Mouse (Mus musculus) thymus, adult 2 months (tissue): ENCODE results near the gene Fmc1. TPM values are rescaled to one million over a fixed set of nuclear protein-coding genes. Genes with fewer than 3 reads are reported as not detected.
"Not testable (repeated sequence)": the region's sequence is repeated elsewhere in the genome, so short reads cannot be mapped to it uniquely, and the experiment has no call there.

Experiments used
- DNase-seq: peaks from one replicate; pipeline ENCODE4 v3.0.0; 2021
- H3K27ac ChIP-seq: fragments of 200-500 bp; 2 replicates; pipeline ENCODE4 v1.5.1; 2012; ENCODE audit warnings: low read length, control low read depth; ENCODE audit not compliant: control insufficient read depth, insufficient read depth
- H3K27me3 ChIP-seq: fragments of 200-500 bp; 2 replicates; pipeline ENCODE4 v1.6.1; 2012; ENCODE audit warnings: mild to moderate bottlenecking, low read length, moderate library complexity, mixed read lengths; ENCODE audit not compliant: control insufficient read depth, insufficient read depth
- H3K36me3 ChIP-seq: fragments of 200-500 bp; 2 replicates; pipeline ENCODE4 v1.6.1; 2012; ENCODE audit warnings: mild to moderate bottlenecking, low read length, moderate library complexity; ENCODE audit not compliant: control insufficient read depth, insufficient read depth
- H3K4me1 ChIP-seq: fragments of 200-500 bp; replicated peaks from 2 replicates; pipeline ENCODE4 v1.6.1; 2012; ENCODE audit warnings: low read length; ENCODE audit not compliant: control insufficient read depth, insufficient read depth
- H3K4me3 ChIP-seq: fragments of 200-500 bp; 2 replicates; pipeline ENCODE4 v1.5.1; 2012; ENCODE audit warnings: mild to moderate bottlenecking, low read length, control low read depth, moderate library complexity; ENCODE audit not compliant: control insufficient read depth, insufficient read depth
- CTCF ChIP-seq: fragments of 200-500 bp; IDR thresholded peaks from 2 replicates; pipeline ENCODE4 v1.5.1; 2012; ENCODE audit warnings: mild to moderate bottlenecking, control low read depth, low read length, moderate library complexity, borderline replicate concordance; ENCODE audit not compliant: control insufficient read depth, poor library complexity, insufficient read depth; ENCODE audit errors: extremely low read depth
- POLR2A ChIP-seq: fragments of 200-500 bp; IDR thresholded peaks from 2 replicates; pipeline ENCODE4 v1.6.1; 2012; ENCODE audit warnings: mild to moderate bottlenecking, low read length, control low read depth, moderate library complexity; ENCODE audit not compliant: control insufficient read depth, poor library complexity, insufficient read depth; ENCODE audit errors: extremely low read depth
- WGBS: fragments of 180-500 bp; shearing (Covaris S2); methylation state at CpG from one replicate; pipeline ENCODE4 v1.1.7; 2018; 5-methylcytosine and 5-hydroxymethylcytosine counted together
- polyA plus RNA-seq: library from polyadenylated mRNA; depleted of rRNA; stranded (reverse); fragments of >200 nt; gene quantifications from 2 replicates; pipeline ENCODE4 v1.2.3, GENCODE M21; 2012

Fmc1 gene
- polyA plus RNA-seq, 1 experiment, result 185 TPM

DNA sequence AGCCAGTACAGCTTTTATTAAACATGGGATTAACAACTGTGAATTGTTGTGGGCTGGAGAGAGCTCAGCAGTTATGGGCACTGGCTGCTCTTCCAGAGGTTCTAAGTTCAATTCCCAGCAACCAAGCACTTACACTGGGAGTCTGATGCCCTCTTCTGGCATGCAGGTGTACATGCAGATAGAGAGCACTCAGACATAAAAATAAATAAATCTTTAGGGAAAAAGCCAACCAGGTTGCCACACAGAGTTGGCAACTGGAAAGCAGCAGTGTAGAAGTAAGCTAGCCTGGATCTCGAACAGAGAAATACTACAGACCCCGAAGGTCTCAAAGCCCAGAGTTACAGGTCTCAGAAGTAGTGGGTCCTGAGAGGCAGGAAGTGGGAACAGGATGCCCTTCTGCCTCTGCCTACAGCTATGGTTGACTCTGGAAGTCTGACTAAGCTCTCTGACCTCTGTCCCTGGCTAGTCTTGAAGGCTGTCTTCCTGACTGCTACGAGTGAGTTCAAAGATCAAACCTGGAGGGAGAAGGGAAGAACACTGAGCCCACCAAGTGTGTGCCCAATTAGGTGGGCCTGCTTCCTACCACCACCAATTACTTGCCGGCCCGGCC is 2.0 kb upstream of the Fmc1 start:
- H3K36me3 ChIP-seq, result no peaks in the 10 kb centered on the region
- TF ChIP-seq CTCF, result no peak
- TF ChIP-seq POLR2A, result no peak
- peak; percentile 37 for DNase-seq
- H3K27ac ChIP-seq, result no peak overlapping the region
- 36% methylated on average over 5 of the region's 5 CpGs for WGBS
- no peak overlapping the region for H3K4me3 ChIP-seq
- peaks cover 3% of the 10 kb centered on the region for H3K4me1 ChIP-seq
- no peaks in the 10 kb centered on the region for H3K27me3 ChIP-seq

DNA sequence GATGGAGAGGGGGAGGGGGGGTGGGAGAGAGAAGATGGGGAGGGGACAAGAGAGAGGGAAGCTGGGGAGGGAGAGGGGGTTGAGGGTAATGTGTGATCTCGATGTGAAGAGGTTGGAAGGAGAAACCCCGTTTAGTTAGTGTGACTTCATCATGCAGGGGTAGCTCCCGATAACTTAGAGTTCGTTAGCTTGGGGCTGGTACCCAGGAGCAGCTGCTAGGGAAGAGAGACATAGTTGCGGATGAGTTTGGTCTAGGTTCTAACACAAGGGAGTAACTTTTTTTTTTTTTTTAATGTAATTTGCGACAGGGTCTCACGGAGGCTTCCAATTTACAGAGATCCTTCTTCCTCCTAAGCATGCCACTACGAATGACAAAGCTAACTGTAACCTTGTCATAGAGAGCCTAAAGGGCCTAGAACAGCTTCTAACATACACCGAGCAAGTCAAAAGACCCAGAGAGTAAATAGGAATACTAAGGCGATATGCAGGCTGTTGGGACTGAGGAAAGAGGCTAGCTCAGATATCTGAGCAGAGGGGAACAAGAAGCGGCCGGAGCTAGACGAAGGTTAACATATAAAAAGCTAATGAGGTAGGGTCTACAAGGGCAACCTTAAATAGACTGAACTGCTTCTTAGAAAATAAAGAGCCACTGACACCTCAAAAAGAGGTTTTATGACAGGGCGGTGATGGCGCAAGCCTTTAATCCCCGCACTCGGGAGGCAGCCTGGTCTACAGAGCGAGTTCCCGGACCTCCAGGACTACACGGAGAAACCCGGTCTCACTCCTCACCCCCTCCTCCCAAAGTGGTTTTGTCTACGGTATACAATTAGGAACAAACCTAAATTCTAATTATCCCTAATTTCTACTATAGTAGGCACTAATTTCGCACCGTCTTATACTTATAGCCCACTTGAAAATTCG is 542 bp upstream of the Fmc1 start:
- 5% methylated on average over 25 of the region's 25 CpGs for WGBS
- Histone ChIP-seq H3K4me3 (peak overlapping the region; percentile 86), H3K36me3 (no peaks in the 10 kb centered on the region), H3K27ac (peak overlapping the region; percentile 94), H3K27me3 (no peaks in the 10 kb centered on the region), H3K4me1 (peaks cover 3% of the 10 kb centered on the region)
- TF ChIP-seq POLR2A (no peak), CTCF (no peak)
- peak; percentile 51 for DNase-seq

DNA sequence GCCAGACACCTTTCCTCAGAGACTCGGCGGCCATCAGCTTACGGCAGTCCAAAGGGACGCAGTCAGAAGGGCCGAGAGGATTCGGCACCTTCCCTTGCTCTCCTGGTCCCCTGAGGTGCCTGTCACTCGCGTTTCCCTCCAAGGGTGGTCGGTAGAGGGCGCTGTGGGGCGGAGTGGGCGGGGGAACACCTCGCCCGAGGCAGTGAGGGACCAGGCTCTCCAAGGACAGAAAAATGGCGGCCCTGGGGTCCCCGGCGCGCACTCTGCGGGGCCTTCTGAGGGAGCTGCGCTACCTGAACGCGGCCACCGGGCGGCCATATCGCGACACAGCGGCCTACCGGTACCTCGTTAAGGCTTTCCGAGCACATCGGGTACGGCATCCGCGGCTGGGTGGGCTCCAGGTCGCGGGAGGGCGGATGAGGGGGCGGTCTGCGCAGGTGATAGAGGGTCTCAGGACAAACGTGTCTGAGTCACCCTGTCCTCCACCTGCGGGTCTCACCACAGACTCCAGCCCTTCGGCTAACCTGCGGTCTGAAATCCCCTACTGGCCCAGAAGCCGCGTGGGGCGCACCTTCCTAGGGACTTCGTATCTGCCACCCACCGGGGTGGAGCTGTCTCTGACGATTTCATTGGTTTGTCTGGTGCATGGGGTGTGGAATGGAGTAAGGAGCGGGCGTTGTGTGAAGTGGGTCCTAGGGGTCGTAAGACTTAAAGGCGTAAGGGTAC is 1.5 kb downstream of the Fmc1 start:
- Histone ChIP-seq H3K36me3 (no peaks in the 10 kb centered on the region), H3K4me1 (peaks cover 3% of the 10 kb centered on the region), H3K27ac (peak overlapping the region; percentile 64), H3K4me3 (peak overlapping the region; percentile 77), H3K27me3 (no peaks in the 10 kb centered on the region)
- under 1% methylated on average over 53 of the region's 53 CpGs for WGBS
- peak; percentile 94 for TF ChIP-seq CTCF
- 0 out of 2 replicates have a peak, but pooled peaks have one; percentile 34 for TF ChIP-seq POLR2A
- DNase-seq, result peak; percentile 99

DNA sequence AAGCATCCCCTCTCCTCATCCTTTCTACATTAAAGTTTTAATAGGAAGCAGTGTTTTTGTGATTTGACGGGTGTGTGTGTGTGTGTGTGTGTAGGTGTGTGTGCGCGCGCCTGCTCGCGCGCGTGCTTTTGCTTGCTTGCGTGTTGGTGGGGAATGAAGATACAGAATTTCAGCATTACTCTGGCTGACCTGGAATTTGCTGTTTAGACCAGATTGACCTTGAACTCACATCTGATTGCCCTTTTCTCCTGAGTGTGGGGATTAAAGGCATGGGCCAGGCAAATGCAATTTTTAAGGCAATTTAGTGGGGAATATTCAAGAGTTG is 2.0 kb downstream of the Fmc1 start:
- 0 out of 2 replicates have a peak, but pooled peaks have one; percentile 16 for TF ChIP-seq CTCF
- no peak for TF ChIP-seq POLR2A
- Histone ChIP-seq H3K36me3 (no peaks in the 10 kb centered on the region), H3K27me3 (no peaks in the 10 kb centered on the region), H3K27ac (peak overlapping the region; percentile 62; the same call in 1 of the 2 replicates), H3K4me1 (peaks cover 3% of the 10 kb centered on the region), H3K4me3 (peak overlapping the region; percentile 77)
- 3% methylated on average over 9 of the region's 9 CpGs for WGBS
- DNase-seq, result no peak

DNA sequence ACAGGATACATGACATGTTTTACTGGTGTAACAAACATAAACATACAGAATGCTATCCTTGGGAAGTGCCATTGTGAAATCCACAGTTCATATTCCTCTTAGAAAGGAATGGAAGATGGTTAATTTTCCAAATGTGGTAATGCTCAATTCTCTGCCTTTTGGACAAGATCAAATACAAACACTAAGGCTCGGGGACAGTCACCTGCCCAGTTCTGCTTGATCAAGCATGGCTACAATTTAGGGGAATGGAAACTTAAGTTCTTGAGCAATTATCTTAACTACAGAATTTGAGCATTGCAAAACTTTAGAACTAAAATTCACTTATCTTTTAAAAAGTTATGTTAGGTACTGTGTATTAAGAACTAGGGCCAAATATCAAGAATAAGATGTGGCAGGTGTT is 2.5 kb downstream of the Fmc1 start:
- H3K4me3 ChIP-seq, result no peak overlapping the region
- H3K36me3 ChIP-seq, result no peaks in the 10 kb centered on the region
- H3K27ac ChIP-seq, result no peak overlapping the region
- peaks cover 3% of the 10 kb centered on the region for H3K4me1 ChIP-seq
- no peak for TF ChIP-seq POLR2A
- no peak for TF ChIP-seq CTCF
- DNase-seq, result no peak
- no peaks in the 10 kb centered on the region for H3K27me3 ChIP-seq
- WGBS, result 88% methylated on average over 1 of the region's 1 CpGs

DNA sequence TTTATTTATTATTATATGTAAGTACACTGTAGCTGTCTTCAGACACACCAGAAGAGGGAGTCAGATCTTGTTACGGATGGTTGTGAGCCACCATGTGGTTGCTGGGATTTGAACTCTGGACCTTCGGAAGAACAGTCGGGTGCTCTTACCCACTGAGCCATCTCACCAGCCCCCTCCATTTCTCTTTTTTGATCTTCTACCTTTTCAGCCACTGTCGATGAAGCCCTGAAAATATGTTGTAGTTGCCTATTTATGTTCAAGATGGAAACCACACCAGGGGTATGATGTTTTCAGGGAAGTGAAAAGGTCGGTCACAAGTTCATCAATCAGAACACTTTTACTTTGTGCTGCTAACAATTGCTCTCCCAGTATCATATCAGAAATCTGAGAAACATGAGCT is 10.8 kb downstream of the Fmc1 start:
- not testable (repeated sequence) for H3K4me3 ChIP-seq, H3K27ac ChIP-seq, H3K36me3 ChIP-seq, DNase-seq, H3K4me1 ChIP-seq, H3K27me3 ChIP-seq
- WGBS, result 96% methylated on average over 5 of the region's 5 CpGs

- not testable (repeated sequence) for H3K4me3 ChIP-seq, DNase-seq, H3K27me3 ChIP-seq, H3K36me3 ChIP-seq, H3K27ac ChIP-seq, H3K4me1 ChIP-seq
- WGBS, result 92% methylated on average over 2 of the region's 2 CpGs
These were observed 13.7 kb downstream of the Fmc1 start for GRCm38 (mm10) chr6:38547005-38547404.
